Mouse (Mus musculus) CH12.LX (cell line): ENCODE measurements at regions not wholly inside any gene's neighbourhood (a gene's known extent, or its start where the extent isn't known, plus 50 kb on each side); places are given as distances from the start of the nearest gene placed in this dataset.

Experiments
- DNase-seq: peaks from one replicate; pipeline ENCODE4 v3.0.0-alpha.2; 2013; ENCODE audit errors: extremely low read depth
- H3K27ac ChIP-seq: 2 replicates; pipeline ENCODE4 v1.5.1; 2012; ENCODE audit warnings: low read depth, mild to moderate bottlenecking, control low read depth, moderate library complexity; ENCODE audit not compliant: insufficient read depth
- H3K27me3 ChIP-seq: replicated peaks from 2 replicates; pipeline ENCODE3; 2012; ENCODE audit warnings: inconsistent platforms
- H3K36me3 ChIP-seq, 2 experiments: replicated peaks in 1 of 2; 2 replicates each; pipeline versions ENCODE3 to v1.6.1; 2012; ENCODE audit warnings: inconsistent platforms in 1 of 2, low read length in 1 of 2, mild to moderate bottlenecking in 1 of 2, mixed read lengths in 1 of 2, moderate library complexity in 1 of 2; ENCODE audit not compliant: control insufficient read depth in 1 of 2, insufficient read depth in 1 of 2
- H3K4me1 ChIP-seq, 2 experiments: 2 replicates each; pipeline ENCODE4 v1.6.1; 2012; ENCODE audit warnings: inconsistent platforms in 1 of 2, moderate library complexity in 1 of 2; ENCODE audit not compliant: insufficient read depth in 2 of 2, control insufficient read depth in 1 of 2
- H3K4me2 ChIP-seq: 2 replicates; pipeline ENCODE4 v1.6.1; 2012; ENCODE audit warnings: low read depth, mild to moderate bottlenecking, control low read depth; ENCODE audit not compliant: poor library complexity, insufficient read depth, severe bottlenecking
- H3K4me3 ChIP-seq, 3 experiments: fragments of 150-350 bp in 1 of 3; sonication (generic) in 1 of 3; replicated peaks in 1 of 3; 2 replicates each; pipeline versions ENCODE3 to v1.5.1; 2011 to 2012; ENCODE audit warnings: low read depth in 2 of 3, low read length in 2 of 3, mild to moderate bottlenecking in 2 of 3, moderate library complexity in 2 of 3, control low read depth in 1 of 3, improper control_type of control experiment in 1 of 3, inconsistent platforms in 1 of 3, mixed read lengths in 1 of 3; ENCODE audit not compliant: poor library complexity in 1 of 3
- H3K79me2 ChIP-seq: replicated peaks from 2 replicates; pipeline ENCODE4 v1.6.1; 2012; ENCODE audit warnings: mild to moderate bottlenecking, moderate library complexity; ENCODE audit not compliant: control insufficient read depth, poor library complexity, insufficient read depth, severe bottlenecking; ENCODE audit errors: extremely low read depth
- H3K9ac ChIP-seq: 2 replicates; pipeline ENCODE4 v1.6.1; 2012; ENCODE audit warnings: low read depth, mild to moderate bottlenecking, control low read depth, moderate library complexity; ENCODE audit not compliant: insufficient read depth
- H3K9me3 ChIP-seq: replicated peaks from 2 replicates; pipeline ENCODE3; 2012; ENCODE audit warnings: low read length, inconsistent platforms, mixed read lengths
- BHLHE40 ChIP-seq: IDR thresholded peaks from 2 replicates; pipeline ENCODE4 v1.6.1; 2011; ENCODE audit warnings: mild to moderate bottlenecking, low read depth, low read length, improper control_type of control experiment
- CHD2 ChIP-seq: IDR thresholded peaks from 2 replicates; pipeline ENCODE4 v1.6.1; 2011; ENCODE audit warnings: low read length, improper control_type of control experiment
- GABPA ChIP-seq: IDR thresholded peaks from 2 replicates; pipeline ENCODE4 v1.6.1; 2012; ENCODE audit warnings: low read depth, low read length, improper control_type of control experiment, inconsistent platforms; ENCODE audit not compliant: insufficient replicate concordance
- JUND ChIP-seq: conservative IDR thresholded peaks from 2 replicates; pipeline ENCODE4 v1.6.1; 2011; ENCODE audit warnings: low read depth, low read length, improper control_type of control experiment
- KAT2A ChIP-seq: IDR thresholded peaks from 2 replicates; pipeline ENCODE4 v1.6.1; 2012; ENCODE audit warnings: low read length, improper control_type of control experiment, inconsistent platforms; ENCODE audit not compliant: insufficient replicate concordance
- MAFK ChIP-seq: IDR thresholded peaks from 2 replicates; pipeline ENCODE4 v1.6.1; 2011; ENCODE audit warnings: low read length, improper control_type of control experiment; ENCODE audit not compliant: insufficient replicate concordance
- MAZ ChIP-seq: IDR thresholded peaks from 2 replicates; pipeline ENCODE4 v1.6.1; 2012; ENCODE audit warnings: low read depth, mild to moderate bottlenecking, inconsistent platforms, low read length, improper control_type of control experiment, moderate library complexity
- MEF2A ChIP-seq: IDR thresholded peaks from 2 replicates; pipeline ENCODE4 v1.6.1; 2014; ENCODE audit warnings: low read depth, mild to moderate bottlenecking, inconsistent platforms, low read length, improper control_type of control experiment, borderline replicate concordance
- MXI1 ChIP-seq: IDR thresholded peaks from 2 replicates; pipeline ENCODE4 v1.6.1; 2011; ENCODE audit warnings: mild to moderate bottlenecking, low read depth, low read length, improper control_type of control experiment
- NELFE ChIP-seq: IDR thresholded peaks from 2 replicates; pipeline ENCODE4 v1.6.1; 2011; ENCODE audit warnings: low read depth, low read length, improper control_type of control experiment
- PAX5 ChIP-seq: IDR thresholded peaks from 2 replicates; pipeline ENCODE4 v1.6.1; 2012; ENCODE audit warnings: low read length, inconsistent platforms, mixed read lengths
- RAD21 ChIP-seq: IDR thresholded peaks from 2 replicates; pipeline ENCODE4 v1.6.1; 2011; ENCODE audit warnings: low read depth, mild to moderate bottlenecking, low read length, improper control_type of control experiment, moderate library complexity
- TCF12 ChIP-seq: IDR thresholded peaks from 2 replicates; pipeline ENCODE4 v1.6.1; 2014; ENCODE audit warnings: low read depth, mild to moderate bottlenecking, inconsistent platforms, low read length, improper control_type of control experiment
- UBTF ChIP-seq: IDR thresholded peaks from 2 replicates; pipeline ENCODE4 v1.6.1; 2012; ENCODE audit warnings: low read depth, mild to moderate bottlenecking, inconsistent platforms, low read length, improper control_type of control experiment, moderate library complexity
- USF1 ChIP-seq: IDR thresholded peaks from 2 replicates; pipeline ENCODE4 v1.6.1; 2014; ENCODE audit warnings: low read depth, mild to moderate bottlenecking, inconsistent platforms, low read length, improper control_type of control experiment
- USF2 ChIP-seq: conservative IDR thresholded peaks from 2 replicates; pipeline ENCODE4 v1.6.1; 2011; ENCODE audit warnings: low read depth, low read length, improper control_type of control experiment
- ZC3H11A ChIP-seq: IDR thresholded peaks from 2 replicates; pipeline ENCODE4 v1.6.1; 2012; ENCODE audit warnings: low read depth, mild to moderate bottlenecking, inconsistent platforms, low read length, improper control_type of control experiment
- ZMIZ1 ChIP-seq: IDR thresholded peaks from 2 replicates; pipeline ENCODE4 v1.6.1; 2012; ENCODE audit warnings: low read depth, mild to moderate bottlenecking, inconsistent platforms, low read length, improper control_type of control experiment
- dilution Hi-C: fragments of 300-500 bp; cut with MboI; formaldehyde crosslinking; loops from 2 replicates; pipeline ENCODE4 v1.14.3; 2020; ENCODE audit warnings: low sequenced_read_pairs; ENCODE audit not compliant: extremely low pct_unique_long_range_greater_than_20kb, extremely low pct_ligation_motif_present
- in situ Hi-C: fragments of 300-500 bp; cut with MboI; formaldehyde crosslinking; loops from 3 replicates; pipeline ENCODE4 v1.14.3; 2019; ENCODE audit warnings: low sequenced_read_pairs, low pct_ligation_motif_present, low pct_unique_long_range_greater_than_20kb, mixed read lengths

GRCm38 (mm10) chr17:59361119-59361518, 347.9 kb upstream of the Nudt12 start:
- no peaks in the 10 kb centered on the region for H3K27me3 ChIP-seq
- no peak for DNase-seq
- H3K27ac ChIP-seq, result no peak overlapping the region
- H3K9me3 ChIP-seq, result no peaks in the 10 kb centered on the region
- no peaks in the 10 kb centered on the region for H3K79me2 ChIP-seq
- no peak overlapping the region for H3K4me2 ChIP-seq
- H3K9ac ChIP-seq, result no peak overlapping the region
- no peaks in the 10 kb centered on the region for H3K4me1 ChIP-seq
- dilution Hi-C loops (no loop called here), in situ Hi-C loops (no loop called here)
- H3K4me3 ChIP-seq, result no peak overlapping the region
- no peaks in the 10 kb centered on the region for H3K36me3 ChIP-seq
- no peak for TF ChIP-seq USF2

DNA sequence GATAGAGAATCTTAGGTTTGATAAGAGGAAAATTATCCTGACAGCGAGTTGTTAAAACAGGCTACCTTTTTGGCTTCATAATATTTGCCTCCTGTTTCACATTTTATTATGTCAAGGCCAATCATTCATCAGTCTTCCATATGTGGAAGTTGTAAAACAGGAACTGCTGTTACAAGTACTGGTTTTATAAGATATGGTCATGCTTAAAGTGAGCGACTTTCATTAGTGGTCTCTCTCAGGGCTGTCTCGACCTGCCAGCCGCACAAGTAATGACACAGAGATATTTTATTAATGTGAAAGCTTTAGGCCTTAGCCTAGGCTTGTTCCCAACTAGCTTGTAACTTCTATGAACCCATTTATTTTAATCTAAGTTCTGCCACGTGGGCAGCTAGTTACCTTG, 346.3 kb upstream of the Nudt12 start:
- no peaks in the 10 kb centered on the region for H3K27me3 ChIP-seq
- no peak overlapping the region for H3K4me2 ChIP-seq
- H3K27ac ChIP-seq, result no peak overlapping the region
- no peak for TF ChIP-seq CHD2
- no peak for TF ChIP-seq TCF12
- no peak for TF ChIP-seq PAX5
- no peak for TF ChIP-seq RAD21
- TF ChIP-seq UBTF, result no peak
- TF ChIP-seq MAFK, result no peak
- TF ChIP-seq NELFE, result no peak
- TF ChIP-seq USF1, result no peak
- TF ChIP-seq GABPA, result no peak
- TF ChIP-seq MEF2A, result no peak
- no peak for TF ChIP-seq KAT2A
- no peaks in the 10 kb centered on the region for H3K36me3 ChIP-seq
- DNase-seq, result no peak
- no peaks in the 10 kb centered on the region for H3K4me1 ChIP-seq
- peaks cover under 1% of the 10 kb centered on the region for H3K9me3 ChIP-seq
- H3K79me2 ChIP-seq, result no peaks in the 10 kb centered on the region
- no peak overlapping the region for H3K9ac ChIP-seq
- dilution Hi-C loops, result no loop called here
- no peak overlapping the region for H3K4me3 ChIP-seq
- in situ Hi-C loops, result no loop called here

DNA sequence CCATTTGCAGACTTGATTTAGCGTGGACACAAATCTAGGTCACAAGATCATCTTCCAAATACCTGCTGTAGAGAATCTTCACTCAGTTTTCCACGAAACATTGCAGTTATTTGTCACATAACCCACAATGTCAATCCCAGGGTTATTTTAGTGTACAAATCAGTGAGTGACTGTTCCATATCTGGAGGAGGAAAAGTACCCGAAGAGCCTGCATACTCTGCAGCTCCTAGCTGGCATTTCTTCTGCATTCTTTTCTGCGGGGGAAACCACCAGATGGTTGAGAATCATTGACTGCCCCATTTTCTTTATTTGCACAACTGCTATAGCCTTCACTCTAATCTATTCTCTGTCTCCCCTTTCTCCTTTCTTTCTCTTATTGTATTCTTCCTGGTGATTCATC, 332.4 kb upstream of the Nudt12 start:
- Histone ChIP-seq H3K4me3 (no peak overlapping the region), H3K36me3 (no peaks in the 10 kb centered on the region), H3K9ac (no peak overlapping the region), H3K4me1 (no peaks in the 10 kb centered on the region), H3K79me2 (no peaks in the 10 kb centered on the region), H3K9me3 (peaks cover 9% of the 10 kb centered on the region), H3K27me3 (no peaks in the 10 kb centered on the region), H3K4me2 (no peak overlapping the region), H3K27ac (no peak overlapping the region)
- dilution Hi-C loops (no loop called here), in situ Hi-C loops (no loop called here)
- TF ChIP-seq GABPA (no peak), JUND (no peak), ZC3H11A (no peak), ZMIZ1 (no peak), BHLHE40 (no peak), MXI1 (no peak), MAZ (no peak)
- DNase-seq, result no peak
